Mouse (Mus musculus) spleen, postnatal 36 days (tissue): ENCODE measurements around the gene Atp8a1.

Source experiments
- DNase-seq, 2 experiments: peaks; one replicate each; pipeline ENCODE4 v3.0.0; 2022; ENCODE audit warnings: low spot score in 2 of 2, mixed read lengths in 1 of 2

Atp8a1 gene

GRCm38 (mm10) chr5:67847253-67848165 lies at the start of gene Atp8a1:
Atp8a1 (minus strand) TSS chr5:67847434.
- DNase-seq, result peak; percentile 98 to 99

GRCm38 (mm10) chr5:67884422-67885210 lies 37.4 kb upstream of the Atp8a1 start:
- DNase-seq, result no peak

DNA sequence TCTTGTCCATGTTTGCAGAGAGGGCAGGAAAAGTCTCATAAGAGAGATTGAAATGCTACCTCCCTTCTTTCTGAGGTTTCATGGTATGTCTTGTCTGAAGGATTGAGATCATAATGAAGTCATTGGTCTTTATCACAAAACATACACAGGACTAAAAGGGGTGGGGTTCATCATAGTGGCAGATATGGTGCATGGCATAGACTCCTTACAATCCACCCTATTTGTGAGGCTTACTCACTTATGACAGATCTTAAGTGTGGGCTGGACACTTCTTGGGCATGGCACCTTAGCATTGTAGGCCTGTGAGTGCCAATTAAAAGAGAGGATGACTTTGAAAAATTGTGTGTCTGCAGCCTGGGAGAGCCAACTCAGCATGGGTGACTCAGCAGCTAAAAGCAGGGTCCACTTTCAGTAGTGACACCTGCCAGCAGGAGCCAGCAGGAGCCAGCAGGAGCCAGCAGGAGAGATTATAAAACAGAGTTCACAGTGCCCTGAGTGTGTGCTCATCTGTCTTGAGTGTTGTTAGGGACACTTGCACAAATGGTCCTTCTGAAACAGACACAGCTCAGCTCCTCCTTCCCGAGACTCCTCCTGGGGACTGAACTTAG lies 36.4 kb upstream of the Atp8a1 start:
- DNase-seq, result no peak

DNA sequence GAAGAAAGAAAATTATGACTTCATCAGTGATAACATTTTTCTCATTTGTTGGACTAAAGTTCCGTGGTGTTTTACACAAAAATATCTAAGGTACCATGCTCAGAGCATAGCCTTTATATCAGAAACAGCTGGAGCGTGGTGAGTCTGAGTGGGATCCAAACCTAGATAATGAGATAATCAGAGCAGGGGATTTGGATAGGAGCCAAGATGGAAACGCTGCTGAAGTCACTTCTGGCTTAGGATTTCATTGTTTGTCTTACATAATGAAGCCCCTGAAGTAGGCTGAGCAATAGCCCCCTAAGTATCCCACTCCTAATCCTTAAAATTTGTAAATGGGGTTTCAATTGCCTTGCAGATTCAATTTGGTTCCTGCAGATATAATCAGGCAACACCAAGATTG lies 24.2 kb upstream of the Atp8a1 start:
- DNase-seq, result no peak

DNA sequence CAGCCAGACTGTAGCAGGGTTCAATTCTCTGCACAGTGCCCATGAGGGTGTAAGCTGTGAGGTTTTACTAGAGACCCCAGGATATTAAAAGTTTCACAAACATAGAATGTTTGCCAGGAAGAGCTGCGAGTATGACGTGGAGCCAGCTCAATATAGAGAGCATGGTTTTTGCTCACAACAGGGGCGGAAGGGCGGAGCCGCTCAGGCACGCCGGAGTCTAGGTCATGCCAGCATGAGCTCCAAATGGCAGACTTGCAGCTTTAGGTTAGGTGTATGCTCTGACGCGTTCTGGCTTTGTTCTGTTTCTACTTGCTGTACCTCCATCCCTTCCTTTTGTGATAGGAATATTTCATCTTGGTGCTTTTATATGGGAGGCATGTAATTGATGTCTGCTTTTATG lies 19.0 kb upstream of the Atp8a1 start:
- peak; percentile 35 to 40 for DNase-seq

- DNase-seq, result no peak
These were observed 18.4 kb upstream of the Atp8a1 start for GRCm38 (mm10) chr5:67865670-67866069.

GRCm38 (mm10) chr5:67864508-67865060 lies 17.4 kb upstream of the Atp8a1 start:
- no peak for DNase-seq

DNA sequence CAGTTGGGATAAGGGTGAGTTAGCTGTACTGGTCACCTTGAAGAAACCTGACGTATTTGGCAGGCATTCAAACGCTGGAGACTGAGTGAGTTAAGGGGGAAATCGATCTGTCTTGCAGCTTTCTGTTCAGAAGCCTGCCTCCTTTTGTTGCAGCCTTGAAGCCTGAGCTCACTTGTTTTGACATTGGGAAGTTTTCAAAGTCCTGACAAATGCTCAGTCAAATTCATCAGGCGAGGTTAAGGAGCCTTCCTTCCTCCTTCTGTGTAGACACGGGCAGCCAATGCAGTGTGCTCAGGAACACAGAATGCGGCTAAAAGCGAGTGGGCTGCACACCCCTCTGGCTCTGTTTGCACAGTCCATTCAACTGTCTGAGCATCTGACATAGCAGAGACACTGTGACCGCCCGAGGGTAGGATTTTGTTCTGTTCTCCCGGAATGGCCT lies 16.7 kb upstream of the Atp8a1 start:
- DNase-seq, result no peak

DNA sequence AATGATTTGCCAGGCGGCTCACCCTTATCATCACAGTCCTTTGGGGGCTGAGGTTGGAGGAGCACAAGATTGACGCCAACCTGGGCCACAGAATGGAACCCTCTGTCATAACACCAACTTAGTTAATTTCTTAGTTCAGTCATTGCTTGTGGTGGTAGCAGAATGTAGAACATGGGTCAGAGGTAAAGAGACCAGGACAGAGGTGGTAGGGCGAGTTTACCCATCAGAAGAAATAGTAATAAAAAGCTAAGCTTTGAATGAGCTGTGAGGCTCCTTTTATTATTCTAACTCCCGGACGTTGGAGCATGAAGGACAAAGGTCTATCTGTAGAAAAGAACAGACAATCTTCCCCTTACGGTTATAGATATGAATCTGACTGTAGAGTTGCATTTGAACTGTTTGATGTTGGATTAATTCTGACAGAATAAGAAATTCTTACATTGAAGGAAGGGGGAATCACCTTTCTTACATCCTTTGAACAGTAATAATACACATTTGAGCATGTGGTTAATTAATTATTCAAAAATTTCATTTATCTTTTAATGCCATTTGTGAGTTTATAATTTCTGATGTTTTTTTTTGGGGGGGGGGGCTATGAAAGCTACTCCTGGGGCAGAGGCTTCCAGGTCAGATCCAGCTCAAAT lies 7.9 kb upstream of the Atp8a1 start:
- DNase-seq, result no peak

DNA sequence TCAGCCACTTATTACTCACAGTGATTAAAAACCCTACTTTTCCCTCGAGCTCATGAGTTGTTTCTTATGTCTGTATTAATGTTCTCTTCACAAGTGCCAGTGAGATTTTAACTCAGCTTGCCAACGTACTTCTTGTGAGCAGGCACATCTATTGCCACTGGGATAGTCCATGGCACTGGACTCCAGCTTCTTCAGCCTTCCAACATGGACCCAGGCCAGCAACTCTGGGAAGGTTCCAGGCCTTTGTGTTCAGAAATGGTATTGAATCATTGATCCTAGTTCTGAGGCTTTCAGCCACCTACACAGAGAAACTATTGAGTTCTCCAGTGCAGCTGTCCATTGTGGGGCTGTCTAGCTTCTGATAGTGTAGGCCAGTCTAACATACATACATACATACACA lies 5.6 kb upstream of the Atp8a1 start:
- DNase-seq, result no peak

- no peak for DNase-seq
These were observed 2.2 kb upstream of the Atp8a1 start for GRCm38 (mm10) chr5:67849411-67849810.

DNA sequence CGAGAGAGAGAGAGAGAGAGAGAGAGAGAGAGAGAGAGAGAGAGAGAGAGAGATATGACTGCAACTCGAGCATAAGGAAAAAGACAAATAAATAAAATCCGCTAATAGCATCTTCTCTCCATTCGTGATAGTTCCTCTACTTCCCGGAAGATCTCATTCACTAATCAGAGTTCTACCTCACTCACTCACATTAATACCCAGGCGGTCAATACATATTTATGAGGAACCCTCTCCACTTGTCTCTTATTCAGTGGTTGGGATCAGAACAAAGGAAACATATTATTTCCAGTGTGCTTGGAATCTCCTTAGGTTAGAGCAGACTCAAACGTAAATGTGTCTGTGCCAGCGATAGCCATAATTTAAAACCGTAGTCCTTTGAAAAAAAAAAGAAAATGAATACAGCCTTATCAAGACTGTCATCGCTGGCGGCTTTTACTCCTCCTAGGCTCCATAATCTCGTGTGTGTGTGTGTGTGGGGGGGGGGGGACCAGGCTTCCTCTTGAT lies 1.3 kb upstream of the Atp8a1 start:
- DNase-seq, result no peak

DNA sequence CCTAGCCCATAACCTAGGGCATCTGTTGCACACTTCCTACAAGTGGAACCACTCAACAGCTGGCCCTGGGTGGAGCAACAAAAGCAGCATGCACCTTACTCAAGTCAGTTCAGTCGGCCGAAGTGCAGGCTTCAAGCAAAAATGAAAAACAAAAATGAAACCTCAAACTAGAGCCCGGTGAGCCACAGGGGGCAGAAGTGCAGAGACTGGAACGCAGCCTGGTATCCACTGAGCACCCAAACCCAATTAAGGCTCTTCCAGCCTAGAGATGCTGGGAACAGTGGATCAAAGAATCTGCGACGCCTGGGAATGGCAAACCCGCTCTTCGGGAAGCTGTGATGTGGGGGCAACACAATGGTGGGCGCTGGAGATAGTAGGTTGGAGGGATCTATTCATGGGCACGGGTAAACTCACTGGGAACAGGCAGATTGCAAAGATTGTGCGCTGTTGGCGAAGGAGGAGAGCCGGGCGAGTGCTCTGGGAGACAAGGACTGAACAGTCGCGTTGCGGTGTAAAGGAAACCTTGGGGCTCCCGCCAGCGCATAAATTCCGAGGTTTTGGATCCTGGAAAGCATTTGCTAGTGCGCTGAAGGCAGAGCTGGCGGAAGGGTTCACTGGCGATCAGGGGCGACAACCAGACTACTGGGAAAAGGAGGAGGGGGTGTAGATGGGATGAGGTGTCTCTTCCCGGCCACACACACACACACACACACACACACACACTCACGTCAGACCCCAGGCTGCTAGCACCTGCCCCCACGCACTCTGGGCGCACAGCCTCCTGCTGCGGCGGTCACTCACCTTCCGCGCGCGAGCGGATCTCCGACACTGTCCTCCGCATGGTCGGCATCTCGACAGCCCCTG lies 641 bp downstream of the Atp8a1 start:
- peak; percentile 78 to 82 for DNase-seq

DNA sequence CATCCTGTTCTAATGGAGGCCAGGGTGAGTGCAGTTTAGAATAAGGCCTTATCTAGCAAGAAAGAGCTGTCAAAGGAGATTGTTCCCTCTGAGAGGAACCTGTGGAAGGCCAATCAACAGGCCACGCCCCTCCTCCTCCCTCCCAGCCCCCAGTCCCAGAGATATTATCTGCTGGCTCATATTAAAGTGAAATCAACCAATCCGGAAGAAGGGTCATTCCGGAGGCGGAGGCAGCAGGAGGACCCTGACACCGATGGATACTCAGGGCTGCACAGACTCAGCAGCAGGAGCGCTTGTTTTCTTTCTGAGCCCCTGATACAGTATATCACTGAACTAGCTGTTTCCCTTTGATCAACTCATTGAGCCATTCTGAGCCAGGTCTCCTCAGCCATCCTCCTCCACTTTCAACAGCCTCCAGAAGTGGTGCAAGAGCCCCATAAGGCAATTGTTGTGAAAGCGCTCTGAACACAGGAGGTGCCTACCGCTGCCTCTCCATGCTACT lies 2.0 kb downstream of the Atp8a1 start:
- peak in 1 of 2 experiments; percentile 32 for DNase-seq

- DNase-seq, result no peak
These were observed 3.2 kb downstream of the Atp8a1 start for GRCm38 (mm10) chr5:67844070-67844469.

DNA sequence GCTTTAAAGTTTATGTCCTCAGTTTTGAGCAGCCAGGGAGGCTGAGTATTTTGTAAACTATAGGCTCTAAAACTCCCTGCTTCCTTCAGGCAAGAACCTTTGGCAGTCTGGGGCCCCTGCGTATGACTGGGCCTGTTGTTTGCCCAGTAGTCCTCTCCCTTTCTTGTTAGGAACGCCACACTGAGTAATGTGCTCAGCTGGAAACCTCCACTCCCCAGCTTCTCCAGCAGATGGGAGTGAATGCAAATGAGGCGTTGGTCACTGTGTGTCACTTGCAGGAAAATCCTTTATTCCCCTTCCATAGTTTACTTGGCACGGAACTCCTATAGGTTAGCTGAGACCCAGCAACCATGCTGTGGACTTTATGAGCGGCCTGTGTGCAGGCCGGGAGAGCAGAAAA lies 4.9 kb downstream of the Atp8a1 start:
- DNase-seq, result no peak

DNA sequence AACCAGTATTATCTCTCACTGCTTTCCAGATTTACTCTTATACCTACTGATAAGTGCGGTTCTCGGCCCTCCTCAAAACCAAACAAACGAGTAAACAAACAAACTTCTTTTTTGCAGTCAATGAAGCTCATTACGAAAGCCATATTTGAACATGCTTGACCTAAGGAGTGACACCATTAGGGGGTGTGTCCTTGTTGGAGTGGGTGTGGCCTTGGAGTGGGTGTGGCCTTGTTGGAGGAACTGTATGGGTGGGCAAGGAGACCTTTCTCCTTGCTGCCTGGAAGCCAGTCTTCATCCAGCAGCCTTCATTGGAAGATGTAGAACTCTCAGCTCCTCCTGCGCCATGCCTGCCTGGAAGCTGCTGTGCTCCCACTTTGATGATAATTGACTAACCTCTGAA lies 13.4 kb downstream of the Atp8a1 start:
- no peak for DNase-seq

- DNase-seq, result peak; percentile 37 to 42
These were observed 15.7 kb downstream of the Atp8a1 start for GRCm38 (mm10) chr5:67831293-67832147.

GRCm38 (mm10) chr5:67828356-67828755 lies 18.9 kb downstream of the Atp8a1 start:
- no peak for DNase-seq
